Mouse (Mus musculus): Measurements from ENCODE around the gene Etv6. TPM values are rescaled to one million over a fixed set of nuclear protein-coding genes. Genes with fewer than 3 reads are reported as not detected.

Gene Etv6
- total RNA-seq, 2 experiments from 2014 or later: 21.1 to 21.3 TPM

DNA sequence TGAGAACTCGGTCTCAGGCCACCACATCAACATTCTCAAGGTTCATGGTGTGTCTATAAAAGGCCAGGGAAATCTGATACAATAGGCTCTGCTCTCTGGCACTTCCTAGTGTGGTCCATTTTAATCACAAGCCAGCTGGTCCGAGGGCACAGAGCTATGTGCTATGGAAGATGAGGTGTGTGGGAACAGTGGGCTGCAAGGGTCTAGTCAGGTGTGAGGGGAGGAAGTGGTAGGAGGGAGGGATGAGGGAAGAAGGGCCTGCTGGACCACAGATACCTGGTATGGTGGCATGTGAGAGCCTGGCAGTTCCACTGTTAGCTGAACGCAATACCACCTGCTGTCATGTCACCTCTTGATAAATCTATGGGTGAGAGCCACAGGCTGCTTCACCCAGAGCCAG lies 4.8 kb downstream of the Etv6 start:
- intact Hi-C loops (cut with DNase I): no loop called here

DNA sequence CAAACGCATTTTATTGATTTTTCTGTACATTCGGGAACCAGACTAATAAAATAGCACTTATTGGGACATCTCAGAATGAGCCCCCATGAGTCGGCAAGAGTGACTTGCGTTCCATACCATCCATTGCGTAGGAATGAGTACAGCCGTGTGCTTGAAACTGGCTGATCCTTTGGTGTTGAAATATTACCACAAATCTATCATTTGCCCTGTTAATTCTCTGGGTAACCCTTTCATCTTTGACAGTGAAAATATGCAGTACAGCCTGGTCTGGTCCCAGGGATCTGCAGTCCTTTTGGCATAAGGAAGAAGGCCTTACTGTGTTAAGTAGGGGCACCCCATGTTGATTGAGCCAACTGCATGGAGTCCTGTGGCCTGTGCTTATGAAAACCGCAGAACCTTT lies 5.8 kb downstream of the Etv6 start:
- DNase-seq (ENCODE audit: extremely low spot score in 1 of 2, low spot score in 2 of 2): no peak
- intact Hi-C loops (cut with DNase I): no loop called here

More for the DNA sequence above, 4.8 kb downstream of the Etv6 start:
- DNase-seq (ENCODE audit: extremely low spot score in 1 of 2, low spot score in 2 of 2): no peak

DNA sequence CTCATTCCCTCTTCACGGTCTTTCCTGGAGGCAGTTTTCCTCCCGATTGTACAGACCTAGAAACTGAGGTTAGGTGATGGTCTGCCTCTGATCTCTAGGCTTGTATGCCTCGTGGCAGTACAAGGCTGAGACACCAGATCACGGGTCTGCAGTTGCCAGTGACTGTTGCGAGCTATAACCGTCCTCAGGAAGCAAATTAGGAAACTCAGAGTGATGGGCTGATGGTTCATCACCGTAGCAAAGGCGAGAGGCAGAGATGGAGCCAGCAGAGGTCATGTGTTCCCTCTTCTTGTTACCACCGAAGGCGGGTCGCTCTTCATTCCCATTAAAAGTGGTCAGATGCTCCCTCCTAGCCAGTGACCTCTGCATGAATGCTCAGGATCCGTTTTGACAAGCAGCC lies 6.4 kb downstream of the Etv6 start:
- no peak for DNase-seq (ENCODE audit: extremely low spot score in 1 of 2, low spot score in 2 of 2)
- intact Hi-C loops (cut with DNase I): no loop called here

DNA sequence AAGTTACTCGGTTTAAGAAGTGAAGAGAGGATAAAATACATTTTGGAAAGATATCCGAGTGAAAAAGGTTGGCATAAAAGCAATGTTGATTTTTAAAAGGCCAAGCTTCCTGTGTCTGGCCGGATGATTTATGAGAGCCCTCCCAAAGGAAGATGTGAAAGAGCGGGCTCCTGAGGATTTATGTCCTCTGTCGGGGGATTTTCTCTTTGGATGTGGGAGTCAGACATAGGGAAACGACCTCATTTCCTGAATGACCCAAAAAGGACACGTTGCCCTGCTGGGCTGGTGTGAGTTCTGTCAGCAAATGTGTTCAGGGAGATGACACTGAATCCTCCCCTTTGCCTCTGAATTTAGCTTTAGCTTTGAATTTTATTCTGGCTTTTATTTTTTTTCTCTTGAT lies 8.0 kb downstream of the Etv6 start:
- intact Hi-C loops (cut with DNase I): no loop called here
- no peak for DNase-seq (ENCODE audit: extremely low spot score in 1 of 2, low spot score in 2 of 2)

DNA sequence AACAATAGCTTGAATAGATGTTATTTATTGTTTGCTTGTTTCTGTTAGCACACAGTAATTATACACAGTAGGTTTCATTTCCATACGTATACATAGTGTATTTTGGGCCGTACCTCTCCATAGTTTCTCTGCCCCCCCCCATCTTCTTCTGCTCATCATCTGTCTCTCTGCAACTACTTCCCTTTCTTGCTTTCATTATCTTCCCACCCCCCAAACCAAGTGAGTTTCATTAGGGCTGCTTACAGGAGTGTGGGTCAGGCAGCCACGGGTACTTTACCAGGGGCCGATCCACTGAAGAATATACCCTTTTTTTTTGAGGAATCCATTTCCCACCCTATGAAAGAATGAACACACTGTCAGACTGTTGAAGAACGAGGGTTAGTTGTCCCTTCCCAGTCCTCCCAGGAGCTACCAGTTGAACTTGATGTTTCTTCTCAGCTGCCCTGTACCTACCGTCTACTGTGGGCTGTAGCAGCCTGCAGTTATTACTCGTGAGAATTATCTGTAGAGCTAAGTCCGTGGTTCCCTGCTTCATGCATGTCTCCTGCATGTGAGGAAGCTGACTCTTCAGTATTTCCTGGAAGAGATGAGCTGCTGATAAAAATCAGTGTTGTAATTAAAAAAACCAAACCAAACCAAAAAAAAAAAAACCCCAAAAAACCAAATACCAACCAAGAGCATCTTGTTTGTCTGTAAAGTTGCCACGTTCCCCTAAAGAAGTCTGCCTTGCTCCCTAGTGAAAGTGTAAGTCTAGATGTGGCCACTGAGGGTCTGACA lies 9.8 kb downstream of the Etv6 start:
- no peak for DNase-seq (ENCODE audit: extremely low spot score in 1 of 2, low spot score in 2 of 2)
- intact Hi-C loops (cut with DNase I): loop anchor here (5.0 kb wide), 1 partner anchor 267 kb away; no protein-coding TSS in a partner anchor

DNA sequence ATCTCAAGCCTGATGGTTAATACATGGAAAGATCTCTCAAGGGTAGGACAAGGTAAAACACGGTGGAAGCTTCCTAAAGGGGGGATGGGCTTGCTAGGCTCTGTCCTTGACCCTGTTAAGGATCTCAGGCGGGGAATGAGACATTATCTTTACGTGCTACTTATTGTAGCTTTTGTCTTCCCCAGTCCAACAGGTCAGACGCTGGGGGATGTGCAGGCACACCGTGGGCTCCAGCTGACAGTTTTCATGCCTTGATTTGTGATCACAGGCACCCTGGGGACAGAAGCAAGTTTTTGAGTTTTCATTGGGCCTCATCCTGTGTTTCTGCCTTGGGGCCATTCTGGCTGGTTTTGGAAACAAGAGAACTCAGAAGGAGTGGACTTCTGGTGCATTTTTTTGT lies 10.6 kb downstream of the Etv6 start:
- DNase-seq (ENCODE audit: extremely low spot score in 1 of 2, low spot score in 2 of 2): no peak
- intact Hi-C loops (cut with DNase I): loop anchor here (5.0 kb wide), 1 partner anchor 266 kb away; no protein-coding TSS in a partner anchor

DNA sequence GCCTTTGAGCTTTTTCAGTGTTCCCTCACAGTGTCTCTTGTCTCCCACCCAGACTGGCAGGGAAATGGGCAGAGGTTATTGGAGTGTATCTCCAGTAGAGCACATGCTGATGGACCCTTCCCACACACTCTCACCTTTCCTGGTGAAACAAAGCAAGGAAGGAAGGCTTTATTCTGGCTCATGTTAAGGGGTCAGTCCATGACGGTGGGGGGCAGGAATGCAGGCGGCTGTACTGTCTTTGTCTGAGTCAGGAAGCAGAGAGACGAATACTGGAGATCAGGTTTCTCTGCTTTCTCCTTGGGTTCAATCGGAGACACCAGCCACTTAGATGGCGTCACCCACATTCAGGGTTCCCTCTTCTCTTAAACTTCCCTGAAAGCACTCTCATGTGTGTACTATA lies 11.7 kb downstream of the Etv6 start:
- DNase-seq (ENCODE audit: extremely low spot score in 1 of 2, low spot score in 2 of 2): no peak
- intact Hi-C loops (cut with DNase I): loop anchor here (5.0 kb wide), 1 partner anchor 265 kb away; no protein-coding TSS in a partner anchor

DNA sequence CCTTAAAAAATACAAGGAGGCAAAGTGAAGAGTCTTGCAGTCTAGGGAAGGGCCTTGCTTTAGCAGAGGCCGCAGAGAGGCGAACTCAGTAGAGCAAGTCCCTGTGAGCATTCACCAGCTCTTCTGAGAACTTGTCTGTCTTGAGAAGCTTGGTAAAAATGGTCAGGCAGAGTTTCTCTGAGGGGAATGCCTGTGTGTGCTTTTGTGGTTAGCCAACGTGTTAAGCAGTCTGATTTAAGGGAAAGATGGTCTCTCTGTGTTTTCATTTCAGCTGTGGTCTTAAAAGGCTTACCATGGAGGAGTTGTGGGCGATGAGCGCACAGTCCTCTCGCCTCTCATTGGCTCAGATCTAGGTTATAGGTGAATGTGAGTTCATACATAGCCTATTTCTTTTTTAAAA lies 12.5 kb downstream of the Etv6 start:
- intact Hi-C loops (cut with DNase I): loop anchor here (5.0 kb wide), 1 partner anchor 264 kb away; no protein-coding TSS in a partner anchor
- no peak for DNase-seq (ENCODE audit: extremely low spot score in 1 of 2, low spot score in 2 of 2)

GRCm38 (mm10) chr6:134048965-134049364 lies 13.5 kb downstream of the Etv6 start:
- no peak for DNase-seq (ENCODE audit: extremely low spot score in 1 of 2, low spot score in 2 of 2)
- intact Hi-C loops (cut with DNase I): loop anchor here (5.0 kb wide), 1 partner anchor 263 kb away; no protein-coding TSS in a partner anchor

DNA sequence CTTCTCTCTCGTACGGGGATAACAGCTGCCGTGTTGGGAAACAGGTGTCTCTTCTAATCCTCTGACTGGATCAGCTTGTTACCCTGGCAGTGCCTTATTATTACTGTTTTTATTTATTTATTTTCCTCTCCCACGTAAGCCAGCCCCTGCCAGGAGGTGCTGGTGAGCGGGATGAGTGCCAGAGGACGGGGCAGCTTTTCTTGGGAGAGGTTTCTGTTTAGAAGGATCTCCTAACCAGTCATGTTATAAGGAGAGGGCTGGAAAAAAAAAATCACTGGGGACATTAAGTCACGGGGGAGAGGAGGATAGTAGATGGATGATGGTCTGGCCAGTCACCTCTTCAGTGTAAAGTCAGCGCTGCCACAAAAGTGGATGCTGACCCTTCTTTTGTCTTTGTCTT lies 15.0 kb downstream of the Etv6 start:
- DNase-seq (ENCODE audit: extremely low spot score in 1 of 2, low spot score in 2 of 2): no peak
- intact Hi-C loops (cut with DNase I): no loop called here

- DNase-seq (ENCODE audit: extremely low spot score in 1 of 2, low spot score in 2 of 2): no peak
- intact Hi-C loops (cut with DNase I): no loop called here
Observed at GRCm38 (mm10) chr6:134051950-134052349, 16.4 kb downstream of the Etv6 start.

DNA sequence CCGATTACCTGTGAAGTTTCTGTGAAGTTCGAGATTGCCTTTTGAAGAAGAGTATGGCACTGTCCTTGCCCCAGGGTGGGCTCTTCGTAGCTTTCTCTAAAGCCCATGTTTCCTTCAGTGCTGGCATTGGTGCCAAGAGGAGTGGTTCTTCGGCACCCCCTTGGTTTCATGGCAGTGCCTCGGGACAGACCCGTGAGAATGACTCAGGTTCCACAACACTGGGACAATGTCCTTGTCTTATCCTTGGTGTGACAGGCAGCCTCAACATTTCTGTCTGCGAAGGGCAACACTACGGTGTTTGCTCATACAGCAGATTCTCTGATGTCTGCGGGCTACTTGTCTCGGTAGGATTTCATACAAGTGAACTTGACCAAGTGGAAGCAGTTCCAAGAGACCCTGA lies 17.6 kb downstream of the Etv6 start:
- intact Hi-C loops (cut with DNase I): no loop called here
- no peak for DNase-seq (ENCODE audit: extremely low spot score in 1 of 2, low spot score in 2 of 2)

GRCm38 (mm10) chr6:134053566-134053965 lies 18.1 kb downstream of the Etv6 start:
- DNase-seq (ENCODE audit: extremely low spot score in 1 of 2, low spot score in 2 of 2): no peak
- intact Hi-C loops (cut with DNase I): no loop called here

DNA sequence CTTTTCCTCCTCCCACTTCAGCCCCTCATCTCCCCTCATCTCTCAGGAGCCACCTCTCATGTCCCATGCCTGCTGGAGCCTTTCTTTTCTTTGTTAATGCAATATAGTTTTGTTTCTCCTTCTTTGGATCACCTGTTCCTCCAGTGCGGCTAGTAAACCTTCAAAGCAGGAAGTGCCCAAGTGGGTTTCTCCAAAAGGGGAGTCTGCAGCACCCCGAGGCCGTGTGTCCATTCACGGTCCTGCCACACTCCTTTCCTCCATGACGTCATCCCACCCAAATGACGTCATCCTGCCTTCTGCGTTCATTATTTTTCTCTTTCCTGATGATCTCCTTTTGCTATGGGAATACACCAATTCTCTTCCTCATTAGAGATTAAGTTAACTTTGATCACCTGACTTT lies 20.1 kb downstream of the Etv6 start:
- DNase-seq (ENCODE audit: extremely low spot score in 1 of 2, low spot score in 2 of 2): no peak
- intact Hi-C loops (cut with DNase I): no loop called here

- intact Hi-C loops (cut with DNase I): no loop called here
- DNase-seq (ENCODE audit: extremely low spot score in 1 of 2, low spot score in 2 of 2): no peak
Observed at GRCm38 (mm10) chr6:134058451-134058850, 23.0 kb downstream of the Etv6 start.

GRCm38 (mm10) chr6:134058886-134059551 lies 23.5 kb downstream of the Etv6 start:
- no peak for DNase-seq (ENCODE audit: extremely low spot score in 1 of 2, low spot score in 2 of 2)
- intact Hi-C loops (cut with DNase I): no loop called here

DNA sequence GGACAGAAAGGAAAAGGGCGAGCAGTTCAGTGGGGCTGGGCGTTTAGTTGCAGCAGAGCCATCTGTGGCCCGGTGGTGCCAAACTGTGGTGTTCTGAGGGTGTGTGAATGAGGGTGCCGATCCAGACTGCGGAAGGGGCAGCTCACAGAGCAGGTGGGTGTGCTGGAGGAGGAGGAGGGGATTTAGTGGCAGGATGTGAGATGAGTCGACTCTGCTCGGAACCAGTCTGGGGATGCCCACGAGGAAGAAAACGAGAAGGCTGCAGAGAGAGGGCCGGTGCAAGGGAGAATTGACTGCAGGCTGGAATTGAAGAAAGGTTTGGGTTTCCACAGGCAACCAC lies 24.0 kb downstream of the Etv6 start:
- intact Hi-C loops (cut with DNase I): no loop called here

GRCm38 (mm10) chr6:134060036-134060435 lies 24.5 kb downstream of the Etv6 start:
- no peak for DNase-seq (ENCODE audit: extremely low spot score in 1 of 2, low spot score in 2 of 2)
- intact Hi-C loops (cut with DNase I): no loop called here

More for the DNA sequence above, 24.0 kb downstream of the Etv6 start:
- no peak for DNase-seq (ENCODE audit: extremely low spot score in 1 of 2, low spot score in 2 of 2)

- intact Hi-C loops (cut with DNase I): no loop called here
- no peak for DNase-seq (ENCODE audit: extremely low spot score in 1 of 2, low spot score in 2 of 2)
Observed at GRCm38 (mm10) chr6:134060811-134061210, 25.3 kb downstream of the Etv6 start.

DNA sequence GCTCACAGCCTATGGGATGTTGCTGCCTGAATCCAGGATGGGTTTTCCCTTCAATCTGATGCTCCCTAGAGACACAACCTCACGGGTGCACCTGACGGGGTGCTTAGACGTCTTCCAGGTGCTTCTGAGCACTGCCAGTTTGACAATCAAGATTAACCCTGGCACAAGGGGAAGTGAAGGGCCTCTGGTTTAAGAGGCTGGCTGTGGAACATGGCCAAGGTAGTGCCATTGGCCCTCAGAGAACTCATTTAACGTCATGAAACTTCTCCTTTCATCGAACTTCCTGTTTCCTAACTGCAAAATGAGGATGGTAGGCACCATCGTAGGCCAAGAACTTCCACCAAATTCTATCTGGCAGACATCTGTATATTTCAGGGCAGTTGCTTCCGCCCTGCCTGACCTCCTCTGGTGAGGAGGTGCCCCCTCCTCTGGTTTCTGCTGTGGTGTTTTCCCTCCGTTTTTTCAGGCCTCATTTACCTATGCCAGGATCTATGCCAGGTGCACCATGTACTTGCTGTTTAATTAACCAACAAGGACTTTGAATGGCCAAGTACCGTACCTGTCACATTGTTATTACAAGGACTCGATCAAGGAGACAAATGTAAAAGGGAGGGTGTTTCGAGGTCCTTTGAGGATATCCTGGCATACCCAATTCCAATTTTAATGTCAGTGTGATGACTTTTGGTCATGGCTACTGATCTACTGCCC lies 29.7 kb downstream of the Etv6 start:
- DNase-seq (ENCODE audit: extremely low spot score in 1 of 2, low spot score in 2 of 2): no peak
- intact Hi-C loops (cut with DNase I): no loop called here

Measured in left cerebral cortex, postnatal 10 days (tissue).